Mouse (Mus musculus): ENCODE results near the gene Ctsl. TPM values are rescaled to one million over a fixed set of nuclear protein-coding genes. Genes with fewer than 3 reads are reported as not detected.
A peak's percentile ranks its signal among the peaks of the same experiment; 100 is the strongest.

The Ctsl gene
- 1 to 10 TPM; 5.3 to 7.2 TPM for polyA plus RNA-seq (2017; shearing (Covaris generic))

GRCm38 (mm10) chr13:64370173-64370940, at the start of gene Ctsl:
Gene Ctsl, minus strand, starts transcription at chr13:64370890.
- ATAC-seq, result peak; percentile 95

- ATAC-seq, result no peak
These were observed 46.4 kb upstream of the Ctsl start for GRCm38 (mm10) chr13:64416955-64417601.

DNA sequence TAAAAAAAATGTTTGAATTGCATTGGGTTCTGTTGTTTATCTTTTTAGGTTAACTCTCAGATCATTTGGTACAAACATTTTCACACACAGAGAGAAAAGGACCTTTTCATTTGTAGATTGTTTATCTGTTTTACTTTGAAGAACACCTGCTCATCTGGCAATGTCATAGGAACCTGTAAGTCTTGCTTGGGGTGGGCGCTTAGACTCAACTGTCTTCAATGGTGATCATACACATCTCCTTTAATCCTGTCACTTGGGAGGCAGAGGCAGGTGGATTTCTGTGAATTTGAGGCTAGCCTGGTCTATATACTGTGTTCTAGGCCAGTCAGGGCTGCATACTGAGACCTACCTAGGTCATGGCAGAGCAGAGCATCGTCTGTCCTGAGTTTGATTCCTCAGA, 45.0 kb upstream of the Ctsl start:
- ATAC-seq, result no peak

GRCm38 (mm10) chr13:64412752-64413257, 42.1 kb upstream of the Ctsl start:
- ATAC-seq, result no peak

GRCm38 (mm10) chr13:64411282-64411681, 40.6 kb upstream of the Ctsl start:
- no peak for ATAC-seq

- ATAC-seq, result peak; percentile 54
These were observed 39.9 kb upstream of the Ctsl start for GRCm38 (mm10) chr13:64410604-64411003.

- ATAC-seq, result peak; percentile 37
These were observed 37.3 kb upstream of the Ctsl start for GRCm38 (mm10) chr13:64407992-64408391.

DNA sequence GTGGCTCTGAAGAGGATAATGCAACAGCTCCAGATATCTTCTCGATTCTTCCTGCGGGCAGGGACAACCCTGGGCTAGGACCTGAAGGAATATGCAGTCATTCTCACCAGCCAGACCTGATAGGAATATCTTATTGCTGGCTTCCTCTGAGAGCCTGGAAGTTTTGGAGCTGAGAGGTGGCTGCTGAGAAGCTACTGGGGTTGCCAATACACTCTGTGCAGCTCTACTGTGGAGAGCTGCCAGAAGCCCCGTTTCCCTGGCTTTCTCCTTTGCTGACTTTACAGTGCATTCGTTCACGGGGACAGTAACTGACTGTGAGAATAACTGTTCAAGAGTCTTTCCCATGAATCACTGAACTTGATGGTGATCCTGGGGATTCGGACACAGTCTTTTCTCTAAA, 34.9 kb upstream of the Ctsl start:
- ATAC-seq, result no peak

DNA sequence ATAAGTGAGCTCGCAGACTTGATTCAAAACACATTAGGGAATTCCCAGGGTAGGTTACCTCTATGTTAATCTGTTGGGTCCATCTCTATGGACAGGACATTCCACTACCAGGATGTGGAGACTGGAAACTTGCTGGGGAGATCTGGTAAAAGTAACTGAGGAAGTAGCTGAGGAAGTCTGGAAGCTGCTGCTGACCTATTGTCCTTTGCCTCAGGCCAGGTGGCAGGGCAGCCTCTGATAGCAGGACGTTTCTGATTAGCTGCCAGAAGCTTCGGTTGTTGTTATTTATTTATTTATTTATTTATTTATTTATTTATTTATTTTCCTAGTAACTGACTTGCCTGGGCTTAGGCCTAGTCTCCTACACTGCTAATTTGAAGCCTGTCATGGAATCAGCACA, 32.8 kb upstream of the Ctsl start:
- ATAC-seq, result no peak

GRCm38 (mm10) chr13:64402951-64403460, 32.3 kb upstream of the Ctsl start:
- ATAC-seq, result no peak

GRCm38 (mm10) chr13:64402504-64402949, 31.8 kb upstream of the Ctsl start:
- no peak for ATAC-seq

DNA sequence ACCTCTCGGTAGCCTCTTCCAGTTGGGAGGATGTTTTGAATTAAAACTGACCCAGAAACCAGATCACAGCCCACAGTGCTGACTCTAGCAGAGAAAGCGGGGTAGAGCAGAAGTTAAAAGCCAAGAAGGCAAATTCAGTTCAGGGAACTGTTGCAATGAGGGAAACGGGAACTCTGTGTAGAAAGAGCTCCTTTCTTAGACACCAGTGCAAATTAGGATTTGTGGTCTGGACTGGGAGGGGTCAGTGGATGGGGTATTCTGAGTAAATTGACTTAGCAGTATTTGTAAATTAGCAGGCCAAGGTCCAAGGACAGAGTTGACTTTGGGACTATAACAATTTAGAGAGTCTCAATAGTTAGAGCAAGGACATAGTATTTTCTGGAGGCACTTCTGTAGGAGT, 31.3 kb upstream of the Ctsl start:
- no peak for ATAC-seq

DNA sequence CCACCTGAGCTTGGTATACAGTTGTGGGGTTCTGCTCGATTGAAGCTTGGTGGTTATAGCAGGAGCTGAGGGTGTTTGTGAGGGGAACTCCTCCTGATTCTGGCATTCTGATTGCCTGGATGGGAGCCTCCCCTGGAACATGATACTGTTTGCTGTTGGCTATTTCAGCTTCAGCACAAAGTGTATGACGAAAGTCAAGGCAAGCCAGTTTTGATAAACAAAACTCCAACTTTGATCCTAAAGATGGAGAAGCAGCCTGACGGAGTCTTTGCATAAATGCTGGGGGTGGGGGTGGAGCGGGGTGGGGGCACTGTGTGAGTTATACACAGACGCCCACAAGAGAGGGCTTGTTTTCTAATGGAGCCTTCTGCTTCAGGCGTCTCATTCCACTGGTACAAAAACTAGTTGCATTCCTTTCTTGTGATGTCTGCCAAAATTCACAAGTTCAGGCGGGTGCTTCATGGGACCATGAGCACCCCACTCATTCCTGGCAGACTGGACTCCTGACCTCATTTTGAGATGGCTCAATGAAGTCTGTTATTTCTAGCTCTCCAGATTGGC, 30.2 kb upstream of the Ctsl start:
- ATAC-seq, result no peak

DNA sequence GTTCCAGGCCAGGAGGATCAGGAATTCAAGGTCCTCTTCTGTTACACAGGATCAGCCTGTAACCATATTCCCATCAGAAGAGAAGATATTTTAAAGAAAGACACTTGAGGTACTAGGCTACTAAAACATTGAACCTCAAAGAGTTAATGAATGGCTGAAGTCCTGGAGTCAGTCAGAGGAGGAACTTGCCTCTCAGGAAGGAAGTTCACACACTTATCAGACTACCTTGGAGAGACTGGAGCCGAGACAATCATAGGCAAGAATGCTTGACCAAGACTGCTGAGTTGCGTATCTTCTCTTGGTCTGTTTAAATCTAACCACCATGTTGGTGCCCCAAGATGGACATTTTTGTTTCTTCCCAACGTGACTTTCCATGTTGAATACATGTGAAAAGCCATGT, 29.2 kb upstream of the Ctsl start:
- no peak for ATAC-seq

- ATAC-seq, result no peak
These were observed 27.4 kb upstream of the Ctsl start for GRCm38 (mm10) chr13:64398065-64398464.

GRCm38 (mm10) chr13:64396979-64397378, 26.3 kb upstream of the Ctsl start:
- ATAC-seq, result no peak

DNA sequence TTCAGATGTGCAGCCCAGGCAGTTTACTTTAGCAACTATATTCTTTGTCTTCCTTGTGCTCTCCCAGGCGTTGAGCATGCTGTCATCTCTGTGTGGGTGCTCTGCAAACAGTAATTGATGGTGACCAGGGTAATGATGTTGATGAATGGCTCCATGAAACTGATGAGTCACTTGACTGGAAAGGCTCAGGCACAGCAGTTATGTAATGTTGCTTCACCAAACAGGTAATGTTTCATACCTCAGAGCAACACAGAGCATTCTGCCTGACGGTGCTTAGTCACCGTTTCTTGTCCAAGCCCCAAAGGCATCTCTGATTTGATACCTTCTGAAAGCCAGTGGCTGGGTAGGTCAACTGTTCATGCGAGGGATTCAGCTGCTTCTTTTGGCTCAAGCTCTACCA, 17.7 kb upstream of the Ctsl start:
- no peak for ATAC-seq

DNA sequence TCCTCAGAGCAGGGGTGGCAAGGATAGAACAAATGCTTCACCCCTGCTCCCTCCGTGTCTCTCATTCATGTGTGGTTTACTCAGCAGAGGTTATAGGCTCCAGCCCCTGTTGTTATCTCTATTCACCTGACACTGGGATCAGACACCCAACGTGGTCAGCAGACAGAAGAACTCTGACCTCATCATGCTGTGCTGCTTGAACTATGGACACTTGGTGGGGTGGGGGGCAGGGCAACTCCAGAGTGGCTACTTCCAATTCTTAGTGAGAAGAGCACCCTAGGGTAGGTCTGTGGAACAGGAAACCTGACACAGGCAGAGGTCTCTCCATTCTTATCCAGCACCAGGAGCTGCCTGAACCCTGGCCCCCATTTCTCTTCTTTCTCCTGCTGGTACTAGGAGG, 15.4 kb upstream of the Ctsl start:
- ATAC-seq, result no peak

- no peak for ATAC-seq
These were observed 14.2 kb upstream of the Ctsl start for GRCm38 (mm10) chr13:64384937-64385336.

DNA sequence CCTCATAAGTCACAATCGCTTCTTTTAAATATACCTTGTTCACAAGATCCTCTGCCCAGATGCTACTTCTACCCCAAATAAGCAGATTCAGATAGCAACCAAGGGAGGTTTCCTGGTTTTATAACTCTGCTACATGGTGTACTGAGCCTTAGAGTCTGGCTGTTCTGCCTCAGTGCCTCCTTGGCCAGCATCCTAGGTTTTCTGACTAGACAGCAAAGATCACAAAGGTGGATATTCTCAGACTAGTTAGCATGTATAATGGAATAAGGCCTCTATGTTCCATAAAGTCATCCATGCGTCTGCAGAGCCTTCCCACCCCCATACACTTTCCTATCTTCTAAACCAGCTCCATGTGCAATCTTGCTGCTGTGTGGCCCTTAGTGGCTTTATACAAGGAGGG, 9.6 kb upstream of the Ctsl start:
- no peak for ATAC-seq

GRCm38 (mm10) chr13:64378601-64379000, 7.9 kb upstream of the Ctsl start:
- ATAC-seq, result no peak

DNA sequence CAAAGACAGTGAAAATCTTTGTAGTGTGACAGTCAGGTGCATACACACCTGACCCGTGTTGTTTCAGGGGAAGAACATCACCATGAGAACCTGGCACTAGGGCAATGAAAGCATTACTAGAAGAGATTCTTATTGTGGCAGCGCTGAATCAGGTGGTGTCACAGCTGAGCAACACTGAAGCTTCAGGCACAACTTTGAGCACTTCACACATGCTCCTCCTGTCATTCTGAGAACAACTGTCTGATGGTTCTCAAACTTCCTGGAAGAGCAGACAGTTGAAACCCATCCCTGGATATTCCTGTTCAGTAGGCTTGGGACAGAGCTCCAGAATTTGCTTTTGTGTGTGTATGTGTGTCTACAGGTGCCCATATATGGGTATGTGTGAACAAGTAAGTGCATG, 5.8 kb upstream of the Ctsl start:
- ATAC-seq, result no peak

DNA sequence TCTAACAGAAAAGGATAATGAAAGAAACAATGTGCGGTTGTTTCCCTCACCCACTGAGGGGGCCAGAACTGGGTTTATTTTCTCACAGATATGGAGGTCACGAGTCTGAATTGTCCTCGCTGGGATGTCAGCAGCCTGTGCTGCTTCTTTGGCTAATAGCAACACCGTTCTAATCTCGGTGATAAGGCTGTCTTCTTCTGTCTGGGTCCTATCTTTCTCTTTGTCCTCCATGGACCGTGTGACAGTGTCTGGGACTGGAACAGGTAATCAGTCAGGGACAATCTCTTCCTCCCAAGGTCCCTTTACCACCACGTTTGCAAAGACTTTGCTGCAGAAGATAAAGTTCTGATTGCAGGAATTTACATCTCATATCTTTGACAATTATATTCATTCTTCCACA, 4.5 kb upstream of the Ctsl start:
- no peak for ATAC-seq

DNA sequence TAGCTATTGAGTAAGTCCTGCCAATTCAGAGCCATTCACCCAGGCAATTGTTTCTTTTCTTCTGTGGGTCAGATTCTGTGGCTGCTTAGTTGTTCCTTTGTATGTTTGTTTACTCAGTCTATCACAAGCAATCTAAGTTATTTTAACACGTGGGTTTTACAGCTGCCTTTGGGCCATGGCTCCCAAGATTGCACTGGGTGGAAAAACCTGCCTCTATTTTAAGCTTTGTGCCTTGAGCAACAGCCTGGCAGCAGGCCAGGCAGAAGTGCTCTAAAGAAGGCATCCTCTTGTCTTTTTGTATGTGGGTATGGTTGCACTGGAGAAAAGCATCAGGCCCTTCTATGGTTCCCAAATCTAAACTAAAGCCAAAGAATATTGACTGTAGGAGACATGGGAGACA, 3.0 kb upstream of the Ctsl start:
- no peak for ATAC-seq

Measured in CD4-positive, CD25-positive, alpha-beta regulatory T cell, adult 4 months (primary cell).